Mouse (Mus musculus): ENCODE results near the gene Eif3l. TPM values are rescaled to one million over a fixed set of nuclear protein-coding genes. Genes with fewer than 3 reads are reported as not detected.
"Not testable (repeated sequence)": the region's sequence is repeated elsewhere in the genome, so short reads cannot be mapped to it uniquely, and the experiment has no call there.

Eif3l gene
- 10 to 100 TPM; 57.8 to 60.8 (median 60.6) TPM for total RNA-seq (2022)

GRCm38 (mm10) chr15:79074913-79075532, at the start of gene Eif3l:
Gene Eif3l (plus strand): TSS chr15:79075179.
- peak; percentile 72 to 77 for DNase-seq (ENCODE audit: low spot score in 2 of 2)

- no peak for DNase-seq (ENCODE audit: low spot score in 2 of 2)
These were observed 49.2 kb upstream of the Eif3l start for GRCm38 (mm10) chr15:79025687-79026308.

- no peak for DNase-seq (ENCODE audit: low spot score in 2 of 2)
These were observed 48.3 kb upstream of the Eif3l start for GRCm38 (mm10) chr15:79026511-79027290.

- DNase-seq (ENCODE audit: low spot score in 2 of 2) = peak in 1 of 2 experiments; percentile 28
These were observed 47.4 kb upstream of the Eif3l start for GRCm38 (mm10) chr15:79027291-79028205.

- DNase-seq (ENCODE audit: low spot score in 2 of 2) = peak; percentile 87 to 91
These were observed 46.7 kb upstream of the Eif3l start, which contains the start of gene H1f0 for GRCm38 (mm10) chr15:79028237-79028738. Gene H1f0 (plus strand): TSS chr15:79028450.

GRCm38 (mm10) chr15:79028823-79029484, 46.0 kb upstream of the Eif3l start:
- no peak for DNase-seq (ENCODE audit: low spot score in 2 of 2)

GRCm38 (mm10) chr15:79029519-79030241, 45.3 kb upstream of the Eif3l start:
- no peak for DNase-seq (ENCODE audit: low spot score in 2 of 2)

GRCm38 (mm10) chr15:79030551-79031435, 44.2 kb upstream of the Eif3l start:
- peak; percentile 85 to 94 for DNase-seq (ENCODE audit: low spot score in 2 of 2)

- DNase-seq (ENCODE audit: low spot score in 2 of 2) = not testable (repeated sequence)
These were observed 43.1 kb upstream of the Eif3l start for GRCm38 (mm10) chr15:79031908-79032307.

- DNase-seq (ENCODE audit: low spot score in 2 of 2) = peak; percentile 46 to 64
These were observed 37.1 kb upstream of the Eif3l start for GRCm38 (mm10) chr15:79037913-79038328.

- no peak for DNase-seq (ENCODE audit: low spot score in 2 of 2)
These were observed 36.6 kb upstream of the Eif3l start for GRCm38 (mm10) chr15:79038331-79038730.

GRCm38 (mm10) chr15:79038853-79039252, 36.1 kb upstream of the Eif3l start:
- peak; percentile 47 to 69 for DNase-seq (ENCODE audit: low spot score in 2 of 2)

GRCm38 (mm10) chr15:79040501-79041416, 34.2 kb upstream of the Eif3l start:
- no peak for DNase-seq (ENCODE audit: low spot score in 2 of 2)

GRCm38 (mm10) chr15:79041585-79041984, 33.4 kb upstream of the Eif3l start, which contains the start of gene Galr3:
Gene Galr3 (plus strand): TSS chr15:79041885.
- DNase-seq (ENCODE audit: low spot score in 2 of 2) = no peak

GRCm38 (mm10) chr15:79042721-79043491, 32.1 kb upstream of the Eif3l start:
- DNase-seq (ENCODE audit: low spot score in 2 of 2) = no peak

- no peak for DNase-seq (ENCODE audit: low spot score in 2 of 2)
These were observed 30.1 kb upstream of the Eif3l start for GRCm38 (mm10) chr15:79044837-79045236.

GRCm38 (mm10) chr15:79048186-79048585, 26.8 kb upstream of the Eif3l start:
- DNase-seq (ENCODE audit: low spot score in 2 of 2) = no peak

Data from gastrocnemius, adult 8-10 months (tissue).